Mouse (Mus musculus): ENCODE data around the gene 1110032F04Rik. TPM values are rescaled to one million over a fixed set of nuclear protein-coding genes. Genes with fewer than 3 reads are reported as not detected.
"Not testable (repeated sequence)": the region's sequence is repeated elsewhere in the genome, so short reads cannot be mapped to it uniquely, and the experiment has no call there.

1110032F04Rik gene
- polyA plus RNA-seq, 1 experiment from 2014 or later, result 0.84 TPM

GRCm38 (mm10) chr3:68870568-68870950, 1.2 kb downstream of the 1110032F04Rik start:
- no peak for ATAC-seq (ENCODE audit: insufficient read depth)
- no peak overlapping the region for H3K27ac ChIP-seq (ENCODE audit: low read depth)
- H3K4me1 ChIP-seq (ENCODE audit: insufficient read depth), result no peaks in the 10 kb centered on the region
- peak overlapping the region; percentile 55 for H3K4me3 ChIP-seq (ENCODE audit: low read depth, low read length)
- peaks cover 29% of the 10 kb centered on the region for H3K27me3 ChIP-seq (ENCODE audit: insufficient read depth, low read length)
- H3K36me3 ChIP-seq (ENCODE audit: insufficient read depth), result no peaks in the 10 kb centered on the region
- 5% methylated on average over 15 of the region's 15 CpGs for WGBS
- peak overlapping the region; percentile 33; the same call in 1 of the 2 replicates for H3K9ac ChIP-seq
- H3K9me3 ChIP-seq (ENCODE audit: low read depth, low read length), result no peaks in the 10 kb centered on the region
- peak overlapping the region; percentile 99 for H3K4me2 ChIP-seq
- DNase-seq, result no peak
- no peak for TF ChIP-seq CTCF (IDR thresholded peaks at IDR 0.05; ENCODE audit: low read depth)

GRCm38 (mm10) chr3:68874079-68874478, 4.7 kb downstream of the 1110032F04Rik start:
- Histone ChIP-seq H3K9me3 (ENCODE audit: low read depth, low read length) (no peaks in the 10 kb centered on the region), H3K4me2 (no peak overlapping the region)

GRCm38 (mm10) chr3:68886845-68887244, 17.5 kb downstream of the 1110032F04Rik start:
- DNase-seq, result no peak
- ATAC-seq (ENCODE audit: insufficient read depth), result no peak
- no peak for TF ChIP-seq CTCF (IDR thresholded peaks at IDR 0.05; ENCODE audit: low read depth)
- H3K36me3 ChIP-seq (ENCODE audit: insufficient read depth), result no peaks in the 10 kb centered on the region
- H3K9ac ChIP-seq, result no peak overlapping the region
- H3K4me2 ChIP-seq, result no peak overlapping the region
- H3K27ac ChIP-seq (ENCODE audit: low read depth), result no peak overlapping the region
- H3K9me3 ChIP-seq (ENCODE audit: low read depth, low read length), result no peaks in the 10 kb centered on the region
- H3K4me1 ChIP-seq (ENCODE audit: insufficient read depth), result no peaks in the 10 kb centered on the region
- H3K27me3 ChIP-seq (ENCODE audit: insufficient read depth, low read length), result no peaks in the 10 kb centered on the region
- H3K4me3 ChIP-seq (ENCODE audit: low read depth, low read length), result no peak overlapping the region
- 89% methylated on average over 5 of the region's 5 CpGs for WGBS

More at GRCm38 (mm10) chr3:68874079-68874478, 4.7 kb downstream of the 1110032F04Rik start:
- peaks cover 14% of the 10 kb centered on the region for H3K27me3 ChIP-seq (ENCODE audit: insufficient read depth, low read length)
- DNase-seq (no peak), ATAC-seq (ENCODE audit: insufficient read depth) (no peak)
- no peak overlapping the region for H3K9ac ChIP-seq
- H3K4me3 ChIP-seq (ENCODE audit: low read depth, low read length), result no peak overlapping the region
- WGBS, result 89% methylated on average over 2 of the region's 2 CpGs
- no peaks in the 10 kb centered on the region for H3K4me1 ChIP-seq (ENCODE audit: insufficient read depth)
- H3K27ac ChIP-seq (ENCODE audit: low read depth), result no peak overlapping the region
- no peaks in the 10 kb centered on the region for H3K36me3 ChIP-seq (ENCODE audit: insufficient read depth)
- TF ChIP-seq CTCF (IDR thresholded peaks at IDR 0.05; ENCODE audit: low read depth), result no peak

- no peak for TF ChIP-seq CTCF (IDR thresholded peaks at IDR 0.05; ENCODE audit: low read depth)
- DNase-seq, result peak; percentile 6
- no peaks in the 10 kb centered on the region for H3K27me3 ChIP-seq (ENCODE audit: insufficient read depth, low read length)
- H3K36me3 ChIP-seq (ENCODE audit: insufficient read depth), result no peaks in the 10 kb centered on the region
- ATAC-seq (ENCODE audit: insufficient read depth), result no peak
- no peak overlapping the region for H3K4me2 ChIP-seq
- no peak overlapping the region for H3K9ac ChIP-seq
- H3K4me3 ChIP-seq (ENCODE audit: low read depth, low read length), result no peak overlapping the region
- H3K9me3 ChIP-seq (ENCODE audit: low read depth, low read length), result no peaks in the 10 kb centered on the region
- H3K4me1 ChIP-seq (ENCODE audit: insufficient read depth), result no peaks in the 10 kb centered on the region
- no peak overlapping the region for H3K27ac ChIP-seq (ENCODE audit: low read depth)
- WGBS, result 45% methylated on average over 4 of the region's 4 CpGs
Observed at GRCm38 (mm10) chr3:68895426-68895825, 26.0 kb downstream of the 1110032F04Rik start.

GRCm38 (mm10) chr3:68897154-68897553, 27.8 kb downstream of the 1110032F04Rik start:
- Histone ChIP-seq H3K27ac (ENCODE audit: low read depth) (no peak overlapping the region), H3K36me3 (ENCODE audit: insufficient read depth) (no peaks in the 10 kb centered on the region), H3K4me1 (ENCODE audit: insufficient read depth) (no peaks in the 10 kb centered on the region), H3K27me3 (ENCODE audit: insufficient read depth, low read length) (no peaks in the 10 kb centered on the region), H3K9ac (no peak overlapping the region), H3K4me2 (no peak overlapping the region), H3K9me3 (ENCODE audit: low read depth, low read length) (no peaks in the 10 kb centered on the region), H3K4me3 (ENCODE audit: low read depth, low read length) (no peak overlapping the region)
- peak; percentile 8; the same call in 1 of the 2 replicates for TF ChIP-seq CTCF (IDR thresholded peaks at IDR 0.05; ENCODE audit: low read depth)
- DNase-seq (no peak), ATAC-seq (ENCODE audit: insufficient read depth) (no peak)
- WGBS, result 84% methylated on average over 5 of the region's 5 CpGs

GRCm38 (mm10) chr3:68902636-68903035, 33.2 kb downstream of the 1110032F04Rik start:
- not testable (repeated sequence) for H3K36me3 ChIP-seq (ENCODE audit: insufficient read depth); H3K4me2 ChIP-seq; H3K4me1 ChIP-seq (ENCODE audit: insufficient read depth); H3K27ac ChIP-seq (ENCODE audit: low read depth); H3K4me3 ChIP-seq (ENCODE audit: low read depth, low read length); H3K9ac ChIP-seq; ATAC-seq (ENCODE audit: insufficient read depth); H3K9me3 ChIP-seq (ENCODE audit: low read depth, low read length); DNase-seq; H3K27me3 ChIP-seq (ENCODE audit: insufficient read depth, low read length)
- WGBS, result 85% methylated on average over 20 of the region's 20 CpGs

GRCm38 (mm10) chr3:68904902-68905778, 35.8 kb downstream of the 1110032F04Rik start:
- no peaks in the 10 kb centered on the region for H3K36me3 ChIP-seq (ENCODE audit: insufficient read depth)
- H3K4me2 ChIP-seq, result no peak overlapping the region
- no peaks in the 10 kb centered on the region for H3K9me3 ChIP-seq (ENCODE audit: low read depth, low read length)
- no peak overlapping the region for H3K4me3 ChIP-seq (ENCODE audit: low read depth, low read length)
- H3K27ac ChIP-seq (ENCODE audit: low read depth), result no peak overlapping the region
- TF ChIP-seq CTCF (IDR thresholded peaks at IDR 0.05; ENCODE audit: low read depth), result no peak
- H3K4me1 ChIP-seq (ENCODE audit: insufficient read depth), result no peaks in the 10 kb centered on the region
- no peak for ATAC-seq (ENCODE audit: insufficient read depth)
- no peak overlapping the region for H3K9ac ChIP-seq
- H3K27me3 ChIP-seq (ENCODE audit: insufficient read depth, low read length), result no peaks in the 10 kb centered on the region
- no peak for DNase-seq
- 59% methylated on average over 2 of the region's 2 CpGs for WGBS

Data from lung, embryonic 14.5 days (tissue).